Mouse (Mus musculus) neural tube, embryonic 14.5 days (tissue): ENCODE measurements around the gene Adarb2. TPM values are rescaled to one million over a fixed set of nuclear protein-coding genes. Genes with fewer than 3 reads are reported as not detected.

Source experiments
- ATAC-seq: fragments of 200-750 bp; cut with Nextera tagmentation; 2 replicates; pipeline ENCODE4 v1.8.0; 2017; ENCODE audit warnings: low read depth, mild to moderate bottlenecking, moderate TSS enrichment, moderate library complexity
- H3K27ac ChIP-seq: fragments of 300-500 bp; sonication (generic); 2 replicates; pipeline ENCODE4 v1.5.1; 2014; ENCODE audit warnings: low read depth, mild to moderate bottlenecking, control low read depth, low read length, moderate library complexity, mixed read lengths
- H3K27me3 ChIP-seq: fragments of 300-500 bp; sonication (generic); 2 replicates; pipeline ENCODE4 v1.6.1; 2014; ENCODE audit warnings: low read length; ENCODE audit not compliant: control insufficient read depth, insufficient read depth
- H3K36me3 ChIP-seq: fragments of 300-500 bp; sonication (generic); 2 replicates; pipeline ENCODE4 v1.6.1; 2014; ENCODE audit warnings: low read length, mixed read lengths; ENCODE audit not compliant: control insufficient read depth, insufficient read depth
- H3K4me1 ChIP-seq: fragments of 300-500 bp; sonication (generic); 2 replicates; pipeline ENCODE4 v1.6.1; 2014; ENCODE audit warnings: low read length; ENCODE audit not compliant: control insufficient read depth, insufficient read depth
- H3K4me2 ChIP-seq: fragments of 300-500 bp; sonication (generic); 2 replicates; pipeline ENCODE4 v1.6.1; 2014; ENCODE audit warnings: mild to moderate bottlenecking, low read depth, low read length, control low read depth
- H3K4me3 ChIP-seq: fragments of 300-500 bp; sonication (generic); 2 replicates; pipeline ENCODE4 v1.5.1; 2014; ENCODE audit warnings: low read depth, low read length, control low read depth, mixed read lengths
- H3K9ac ChIP-seq: fragments of 300-500 bp; sonication (generic); replicated peaks from 2 replicates; pipeline ENCODE4 v1.6.1; 2014; ENCODE audit warnings: low read depth, mild to moderate bottlenecking, control low read depth, low read length, mixed read lengths
- H3K9me3 ChIP-seq: fragments of 300-500 bp; sonication (generic); 2 replicates; pipeline ENCODE4 v1.6.1; 2016; ENCODE audit warnings: low read length; ENCODE audit not compliant: control insufficient read depth
- WGBS: fragments of 180-500 bp; shearing (Covaris S2); extraction: QIAGEN DNeasy Blood & Tissue Kit; methylation state at CpG from one replicate; pipeline ENCODE4 v1.1.7; 2014; 5-methylcytosine and 5-hydroxymethylcytosine counted together
- polyA plus RNA-seq: library from polyadenylated mRNA; unstranded; fragments of >200 nt; fragmentation: Nextera tagmentation; extraction: Ambion mirVana; gene quantifications from 2 replicates; pipeline ENCODE4 v1.2.1, GENCODE M21; 2014

Gene Adarb2
- polyA plus RNA-seq, 1 experiment from 2014 or later, result 36.7 TPM

DNA sequence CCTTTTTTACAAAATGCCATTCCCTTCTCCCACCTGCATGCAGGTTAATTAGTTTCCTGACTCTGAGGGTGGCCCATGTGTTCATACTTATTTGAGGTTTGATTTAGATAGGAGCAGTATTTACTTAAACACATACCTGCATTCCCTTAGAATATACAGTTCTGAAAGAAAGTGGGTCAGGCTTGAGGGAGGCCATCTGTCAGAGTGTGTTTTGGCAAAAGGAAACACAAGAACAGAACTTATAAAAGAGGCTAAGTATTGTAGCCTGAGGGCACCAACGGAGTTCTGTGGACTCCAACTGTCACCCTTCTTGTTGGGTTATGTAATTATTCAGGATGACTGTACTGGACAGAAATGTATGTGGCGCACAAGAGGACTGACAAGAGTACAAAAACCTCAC lies 349.6 kb downstream of the Adarb2 start:
- Histone ChIP-seq H3K4me1 (no peaks in the 10 kb centered on the region), H3K9me3 (no peaks in the 10 kb centered on the region), H3K9ac (no peak overlapping the region), H3K4me3 (no peak overlapping the region), H3K36me3 (no peaks in the 10 kb centered on the region), H3K4me2 (no peak overlapping the region), H3K27ac (no peak overlapping the region), H3K27me3 (no peaks in the 10 kb centered on the region)
- WGBS, result 78% methylated on average over 2 of the region's 2 CpGs
- ATAC-seq, result no peak

DNA sequence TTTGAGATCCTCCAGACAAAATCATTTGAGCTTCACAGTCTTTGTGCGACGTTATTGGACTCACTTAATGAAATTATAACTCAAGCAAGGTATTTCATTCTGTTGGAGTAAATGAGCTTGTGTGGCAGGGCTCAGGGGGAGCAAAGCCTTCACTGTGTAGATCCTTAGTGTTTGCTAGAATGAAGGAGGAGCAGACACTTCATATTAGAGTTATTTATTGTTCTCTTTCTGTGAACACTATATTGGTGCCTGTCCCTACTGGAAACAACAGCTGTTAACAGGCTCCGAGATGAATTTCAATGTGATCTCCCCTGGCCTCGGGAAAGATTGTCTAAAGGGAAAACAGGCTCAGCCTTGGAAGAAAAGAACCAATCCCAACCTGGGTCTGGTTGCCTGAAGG lies 355.1 kb downstream of the Adarb2 start:
- Histone ChIP-seq H3K9me3 (no peaks in the 10 kb centered on the region), H3K27me3 (no peaks in the 10 kb centered on the region), H3K27ac (no peak overlapping the region; the same call in 1 of the 2 replicates), H3K9ac (no peak overlapping the region), H3K4me3 (no peak overlapping the region), H3K36me3 (no peaks in the 10 kb centered on the region), H3K4me1 (no peaks in the 10 kb centered on the region; the same call in 1 of the 2 replicates), H3K4me2 (no peak overlapping the region)
- WGBS, result 40% methylated on average over 4 of the region's 4 CpGs
- ATAC-seq, result peak; percentile 54; the same call in 1 of the 2 replicates

GRCm38 (mm10) chr13:8560485-8560884 lies 357.8 kb downstream of the Adarb2 start:
- Histone ChIP-seq H3K4me3 (no peak overlapping the region), H3K4me1 (no peaks in the 10 kb centered on the region; the same call in 1 of the 2 replicates), H3K27ac (no peak overlapping the region), H3K9me3 (no peaks in the 10 kb centered on the region), H3K27me3 (no peaks in the 10 kb centered on the region), H3K4me2 (no peak overlapping the region), H3K36me3 (no peaks in the 10 kb centered on the region), H3K9ac (no peak overlapping the region)
- no peak for ATAC-seq

- H3K27ac ChIP-seq, result no peak overlapping the region
- no peak overlapping the region for H3K4me3 ChIP-seq
- H3K4me1 ChIP-seq, result peaks cover 5% of the 10 kb centered on the region; the same call in 1 of the 2 replicates
- H3K27me3 ChIP-seq, result no peaks in the 10 kb centered on the region
- H3K36me3 ChIP-seq, result no peaks in the 10 kb centered on the region
- 69% methylated on average over 7 of the region's 7 CpGs for WGBS
- no peaks in the 10 kb centered on the region for H3K9me3 ChIP-seq
- H3K4me2 ChIP-seq, result no peak overlapping the region
- H3K9ac ChIP-seq, result no peak overlapping the region
- no peak for ATAC-seq
These were observed 360.5 kb downstream of the Adarb2 start for GRCm38 (mm10) chr13:8563161-8563560.

DNA sequence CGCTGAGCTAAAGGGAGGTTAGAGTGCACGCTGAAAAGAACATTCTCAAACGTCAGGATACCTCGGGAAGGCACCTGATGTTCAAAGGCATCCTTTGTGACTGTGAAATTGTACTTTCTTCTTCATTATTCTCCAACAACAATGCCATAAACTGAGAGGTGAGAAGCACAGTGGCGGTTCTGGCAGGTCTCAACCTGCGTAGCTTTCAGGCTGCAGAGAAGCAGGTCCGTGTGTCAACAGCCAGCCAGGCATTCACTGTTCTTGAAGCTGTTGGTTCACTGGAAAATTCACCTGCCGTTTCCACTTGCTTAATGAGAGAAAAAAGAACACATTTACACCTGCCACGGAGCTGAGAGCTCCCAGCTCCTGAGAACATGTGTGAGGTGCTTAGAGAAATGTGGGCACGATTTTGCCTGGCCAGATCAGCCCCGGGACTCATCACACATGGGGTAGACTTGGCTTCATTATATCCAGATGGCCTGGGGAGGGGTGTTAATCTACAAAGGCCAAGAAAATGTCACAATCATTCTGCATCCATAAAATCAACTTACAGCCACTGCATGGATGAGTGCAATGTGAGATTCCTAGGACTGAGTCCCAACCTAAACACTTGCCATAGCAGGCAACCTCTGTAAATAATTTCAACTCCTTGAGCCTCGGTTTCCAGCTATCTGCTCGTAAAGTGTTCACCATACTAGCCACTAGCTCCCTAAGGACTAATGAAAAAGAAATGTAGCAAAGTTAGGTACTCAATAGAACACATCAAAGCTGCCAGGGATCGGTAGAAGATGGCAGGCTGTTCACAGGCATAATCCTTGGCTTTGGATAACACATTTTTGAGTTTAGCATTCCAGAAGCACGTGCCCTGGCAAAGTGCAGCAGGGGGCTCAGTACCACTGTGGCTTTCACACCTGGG lies 364.7 kb downstream of the Adarb2 start:
- H3K27ac ChIP-seq, result no peak overlapping the region
- no peaks in the 10 kb centered on the region for H3K9me3 ChIP-seq
- H3K27me3 ChIP-seq, result no peaks in the 10 kb centered on the region
- no peaks in the 10 kb centered on the region for H3K36me3 ChIP-seq
- WGBS, result 65% methylated on average over 15 of the region's 15 CpGs
- no peak; the same call in 1 of the 2 replicates for ATAC-seq
- no peak overlapping the region for H3K4me3 ChIP-seq
- 0 out of 2 replicates have a peak, but pooled peaks cover 5% of the 10 kb centered on the region for H3K4me1 ChIP-seq
- no peak overlapping the region for H3K4me2 ChIP-seq
- H3K9ac ChIP-seq, result no peak overlapping the region

DNA sequence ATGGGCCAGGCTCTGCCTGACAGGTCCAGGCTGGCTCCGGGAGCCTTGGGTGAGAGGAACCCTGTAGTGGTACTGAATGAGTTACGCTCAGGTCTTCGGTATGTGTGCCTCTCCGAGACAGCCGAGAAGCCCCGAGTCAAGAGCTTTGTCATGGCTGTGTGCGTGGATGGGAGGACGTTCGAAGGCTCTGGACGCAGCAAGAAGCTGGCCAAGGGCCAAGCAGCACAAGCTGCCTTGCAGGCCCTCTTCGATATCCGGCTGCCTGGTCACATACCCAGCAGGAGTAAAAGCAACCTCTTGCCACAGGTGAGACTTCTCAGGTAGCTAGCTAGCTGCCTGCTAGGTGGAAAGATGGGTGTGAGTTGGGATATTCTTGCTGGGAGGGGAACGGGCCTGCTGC lies 367.6 kb downstream of the Adarb2 start:
- no peak for ATAC-seq
- 0 out of 2 replicates have a peak, but pooled peaks cover 5% of the 10 kb centered on the region for H3K4me1 ChIP-seq

DNA sequence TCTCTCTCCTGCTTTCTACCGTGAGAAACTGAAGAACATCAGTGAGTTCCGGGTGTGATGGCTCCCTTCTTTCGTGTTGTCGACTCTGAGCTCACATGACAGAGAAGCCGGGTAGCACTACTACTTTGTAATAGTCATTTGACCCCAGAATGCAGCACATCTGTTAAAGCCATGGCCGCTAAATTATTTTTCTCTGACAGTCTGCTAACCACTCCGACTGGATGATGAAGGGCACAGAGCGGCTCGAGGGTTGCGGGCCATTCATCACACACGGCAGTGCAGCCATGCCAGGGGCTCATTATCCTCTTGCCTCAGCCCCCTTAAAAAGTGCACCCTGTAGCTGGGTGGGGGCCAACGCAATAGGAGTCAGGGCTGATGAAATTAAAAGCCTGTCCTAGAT lies 371.2 kb downstream of the Adarb2 start:
- Histone ChIP-seq H3K27ac (no peak overlapping the region), H3K4me1 (no peaks in the 10 kb centered on the region), H3K9me3 (no peaks in the 10 kb centered on the region), H3K36me3 (no peaks in the 10 kb centered on the region), H3K4me3 (no peak overlapping the region), H3K9ac (no peak overlapping the region), H3K27me3 (no peaks in the 10 kb centered on the region), H3K4me2 (no peak overlapping the region)
- no peak for ATAC-seq
- 70% methylated on average over 12 of the region's 12 CpGs for WGBS

More for the DNA sequence above, 367.6 kb downstream of the Adarb2 start:
- H3K36me3 ChIP-seq, result no peaks in the 10 kb centered on the region
- no peak overlapping the region for H3K27ac ChIP-seq
- H3K9ac ChIP-seq, result no peak overlapping the region
- no peak overlapping the region for H3K4me2 ChIP-seq
- no peaks in the 10 kb centered on the region for H3K27me3 ChIP-seq
- 83% methylated on average over 13 of the region's 13 CpGs for WGBS
- no peak overlapping the region for H3K4me3 ChIP-seq
- H3K9me3 ChIP-seq, result no peaks in the 10 kb centered on the region

DNA sequence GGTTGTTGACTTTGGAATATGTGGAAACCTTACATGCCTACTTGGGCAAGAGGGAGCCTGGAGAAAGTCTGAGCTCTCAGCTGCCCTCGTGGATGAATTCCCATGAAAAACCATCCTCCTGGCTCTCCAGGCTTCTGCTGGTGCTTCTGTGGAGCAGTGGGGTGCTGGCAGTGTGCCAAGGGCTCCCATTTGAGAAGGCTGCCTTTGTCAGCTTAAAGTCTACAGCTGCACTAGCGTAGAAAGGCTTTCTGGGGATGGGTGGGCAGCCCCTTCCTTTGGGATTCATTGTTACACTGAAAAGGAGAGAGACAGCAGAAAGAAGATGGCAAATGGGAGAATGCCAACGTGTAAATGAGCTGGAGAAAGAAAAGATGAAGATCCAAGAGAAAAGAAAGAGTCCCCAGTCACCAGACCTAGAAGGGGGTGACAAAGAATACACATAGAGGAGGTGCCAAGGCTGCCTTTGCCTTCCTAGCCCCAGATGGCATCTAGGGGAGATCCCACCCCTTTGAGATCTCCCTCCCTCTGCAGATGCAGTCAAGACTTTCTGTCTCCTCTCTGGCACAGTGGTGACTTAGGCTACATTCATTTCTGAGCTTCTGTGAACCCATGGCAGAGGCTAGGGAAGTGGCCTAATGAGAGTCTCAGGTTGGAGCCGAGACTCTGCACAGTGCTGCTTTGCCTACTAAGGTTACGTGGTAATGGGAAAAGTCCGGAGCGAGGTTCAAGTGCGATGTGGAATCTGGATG lies 381.8 kb downstream of the Adarb2 start:
- H3K9me3 ChIP-seq, result no peaks in the 10 kb centered on the region
- no peak overlapping the region for H3K4me3 ChIP-seq
- WGBS, result 71% methylated on average over 8 of the region's 8 CpGs
- no peak overlapping the region for H3K27ac ChIP-seq
- H3K4me2 ChIP-seq, result no peak overlapping the region
- no peak for ATAC-seq
- H3K27me3 ChIP-seq, result no peaks in the 10 kb centered on the region
- no peak overlapping the region for H3K9ac ChIP-seq
- H3K36me3 ChIP-seq, result no peaks in the 10 kb centered on the region
- H3K4me1 ChIP-seq, result no peaks in the 10 kb centered on the region

- H3K27me3 ChIP-seq, result no peaks in the 10 kb centered on the region
- no peak for ATAC-seq
- no peaks in the 10 kb centered on the region for H3K36me3 ChIP-seq
- H3K9me3 ChIP-seq, result no peaks in the 10 kb centered on the region
- WGBS, result 83% methylated on average over 7 of the region's 7 CpGs
- H3K4me3 ChIP-seq, result no peak overlapping the region
- H3K4me1 ChIP-seq, result no peaks in the 10 kb centered on the region
- no peak overlapping the region for H3K4me2 ChIP-seq
- H3K9ac ChIP-seq, result no peak overlapping the region
- H3K27ac ChIP-seq, result no peak overlapping the region
These were observed 384.8 kb downstream of the Adarb2 start for GRCm38 (mm10) chr13:8587447-8587846.
